Mouse (Mus musculus): Measurements from ENCODE around the gene Npepps. TPM values are rescaled to one million over a fixed set of nuclear protein-coding genes. Genes with fewer than 3 reads are reported as not detected.

The Npepps gene
- polyA plus RNA-seq, 1 experiment from 2014 or later: 64.1 TPM

- Histone ChIP-seq H3K27ac (replicated peaks; ENCODE audit: low read depth, low read length) (no peak overlapping the region), H3K36me3 (ENCODE audit: control insufficient read depth, insufficient read depth, low read length) (no peaks in the 10 kb centered on the region), H3K9ac (ENCODE audit: low read length) (no peak overlapping the region), H3K27me3 (ENCODE audit: control insufficient read depth, insufficient read depth, low read length) (0 out of 2 replicates have a peak, but pooled peaks cover 3% of the 10 kb centered on the region), H3K4me2 (ENCODE audit: low read depth, severe bottlenecking) (no peak overlapping the region), H3K4me3 (ENCODE audit: low read depth, low read length) (no peak overlapping the region), H3K9me3 (ENCODE audit: control insufficient read depth, low read length) (no peaks in the 10 kb centered on the region), H3K4me1 (ENCODE audit: control insufficient read depth, insufficient read depth, low read length) (peaks cover 4% of the 10 kb centered on the region; the same call in 1 of the 2 replicates)
- no peak for ATAC-seq (ENCODE audit: insufficient number of reproducible peaks, low FRiP score, low TSS enrichment, low read depth)
- WGBS: 82% methylated on average over 5 of the region's 5 CpGs
- DNase-seq (ENCODE audit: low spot score): no peak
These were observed 24.2 kb upstream of the Npepps start for GRCm38 (mm10) chr11:97304631-97305030.

- Histone ChIP-seq H3K9me3 (ENCODE audit: control insufficient read depth, low read length) (no peaks in the 10 kb centered on the region), H3K36me3 (ENCODE audit: control insufficient read depth, insufficient read depth, low read length) (no peaks in the 10 kb centered on the region), H3K9ac (ENCODE audit: low read length) (no peak overlapping the region), H3K27ac (replicated peaks; ENCODE audit: low read depth, low read length) (no peak overlapping the region), H3K27me3 (ENCODE audit: control insufficient read depth, insufficient read depth, low read length) (no peaks in the 10 kb centered on the region), H3K4me1 (ENCODE audit: control insufficient read depth, insufficient read depth, low read length) (no peaks in the 10 kb centered on the region), H3K4me2 (ENCODE audit: low read depth, severe bottlenecking) (no peak overlapping the region), H3K4me3 (ENCODE audit: low read depth, low read length) (no peak overlapping the region)
- ATAC-seq (ENCODE audit: insufficient number of reproducible peaks, low FRiP score, low TSS enrichment, low read depth) (no peak), DNase-seq (ENCODE audit: low spot score) (no peak)
- 37% methylated on average over 7 of the region's 7 CpGs for WGBS
These were observed 21.9 kb upstream of the Npepps start for GRCm38 (mm10) chr11:97302231-97302781.

- WGBS: 90% methylated on average over 16 of the region's 16 CpGs
- Histone ChIP-seq H3K4me3 (ENCODE audit: low read depth, low read length) (no peak overlapping the region), H3K27ac (replicated peaks; ENCODE audit: low read depth, low read length) (no peak overlapping the region), H3K27me3 (ENCODE audit: control insufficient read depth, insufficient read depth, low read length) (no peaks in the 10 kb centered on the region), H3K9ac (ENCODE audit: low read length) (no peak overlapping the region), H3K9me3 (ENCODE audit: control insufficient read depth, low read length) (no peaks in the 10 kb centered on the region), H3K4me1 (ENCODE audit: control insufficient read depth, insufficient read depth, low read length) (no peaks in the 10 kb centered on the region), H3K36me3 (ENCODE audit: control insufficient read depth, insufficient read depth, low read length) (no peaks in the 10 kb centered on the region), H3K4me2 (ENCODE audit: low read depth, severe bottlenecking) (no peak overlapping the region)
- DNase-seq (ENCODE audit: low spot score) (no peak), ATAC-seq (ENCODE audit: insufficient number of reproducible peaks, low FRiP score, low TSS enrichment, low read depth) (no peak)
These were observed 21.0 kb upstream of the Npepps start for GRCm38 (mm10) chr11:97301406-97301805.

DNA sequence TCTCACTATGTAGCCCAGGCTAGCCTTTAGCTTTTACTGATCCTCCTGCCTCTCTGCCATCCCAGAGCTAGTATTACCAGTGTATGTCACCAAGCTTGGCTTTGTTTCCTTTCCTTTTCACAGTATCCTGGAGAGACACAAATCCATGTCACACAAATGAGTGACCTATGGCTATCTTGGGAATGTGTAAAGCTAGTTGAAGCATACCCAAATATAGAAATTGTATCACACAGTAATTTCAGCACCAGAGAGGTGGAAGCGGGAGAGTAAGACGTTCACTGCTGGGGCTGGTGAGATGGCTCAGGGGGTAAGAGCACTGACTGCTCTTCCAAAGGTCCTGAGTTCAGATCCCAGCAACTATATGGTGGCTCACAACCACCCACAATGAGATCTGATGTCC is 19.5 kb upstream of the Npepps start:
- H3K4me1 ChIP-seq (ENCODE audit: control insufficient read depth, insufficient read depth, low read length): no peaks in the 10 kb centered on the region
- DNase-seq (ENCODE audit: low spot score) (no peak), ATAC-seq (ENCODE audit: insufficient number of reproducible peaks, low FRiP score, low TSS enrichment, low read depth) (no peak)
- H3K9ac ChIP-seq (ENCODE audit: low read length): no peak overlapping the region
- no peak overlapping the region for H3K4me3 ChIP-seq (ENCODE audit: low read depth, low read length)
- H3K27me3 ChIP-seq (ENCODE audit: control insufficient read depth, insufficient read depth, low read length): no peaks in the 10 kb centered on the region
- H3K4me2 ChIP-seq (ENCODE audit: low read depth, severe bottlenecking): no peak overlapping the region
- no peaks in the 10 kb centered on the region for H3K9me3 ChIP-seq (ENCODE audit: control insufficient read depth, low read length)
- H3K36me3 ChIP-seq (ENCODE audit: control insufficient read depth, insufficient read depth, low read length): no peaks in the 10 kb centered on the region
- 92% methylated on average over 2 of the region's 2 CpGs for WGBS
- no peak overlapping the region for H3K27ac ChIP-seq (replicated peaks; ENCODE audit: low read depth, low read length)

DNA sequence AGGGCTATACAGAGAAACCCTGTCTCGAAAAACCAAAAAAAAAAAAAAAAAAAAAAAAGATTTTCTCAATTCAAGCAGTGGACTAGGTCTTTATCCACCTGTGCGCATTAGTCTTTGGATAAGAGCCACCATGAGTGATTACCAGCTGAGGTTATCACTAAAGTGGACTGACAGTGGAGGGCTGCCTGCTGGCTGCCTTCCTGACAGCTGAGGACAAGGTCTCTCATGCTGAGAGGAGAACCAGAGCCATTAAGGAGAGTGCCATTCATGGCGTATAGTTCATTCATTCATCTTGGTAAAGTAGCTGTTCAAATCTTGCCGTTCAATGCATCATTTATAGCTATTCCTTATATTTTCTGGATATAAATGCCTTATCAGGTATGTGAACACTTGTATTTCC is 16.1 kb upstream of the Npepps start:
- no peak for DNase-seq (ENCODE audit: low spot score)
- Histone ChIP-seq H3K9me3 (ENCODE audit: control insufficient read depth, low read length) (no peaks in the 10 kb centered on the region), H3K4me2 (ENCODE audit: low read depth, severe bottlenecking) (no peak overlapping the region), H3K27ac (replicated peaks; ENCODE audit: low read depth, low read length) (no peak overlapping the region), H3K36me3 (ENCODE audit: control insufficient read depth, insufficient read depth, low read length) (no peaks in the 10 kb centered on the region), H3K9ac (ENCODE audit: low read length) (no peak overlapping the region), H3K27me3 (ENCODE audit: control insufficient read depth, insufficient read depth, low read length) (no peaks in the 10 kb centered on the region), H3K4me3 (ENCODE audit: low read depth, low read length) (no peak overlapping the region), H3K4me1 (ENCODE audit: control insufficient read depth, insufficient read depth, low read length) (no peaks in the 10 kb centered on the region)
- ATAC-seq (ENCODE audit: insufficient number of reproducible peaks, low FRiP score, low TSS enrichment, low read depth): no peak
- 95% methylated on average over 3 of the region's 4 CpGs for WGBS

- no peaks in the 10 kb centered on the region for H3K4me1 ChIP-seq (ENCODE audit: control insufficient read depth, insufficient read depth, low read length)
- WGBS: 90% methylated on average over 1 of the region's 1 CpGs
- no peaks in the 10 kb centered on the region for H3K9me3 ChIP-seq (ENCODE audit: control insufficient read depth, low read length)
- no peak overlapping the region for H3K4me3 ChIP-seq (ENCODE audit: low read depth, low read length)
- no peak overlapping the region for H3K9ac ChIP-seq (ENCODE audit: low read length)
- DNase-seq (ENCODE audit: low spot score) (no peak), ATAC-seq (ENCODE audit: insufficient number of reproducible peaks, low FRiP score, low TSS enrichment, low read depth) (no peak)
- no peaks in the 10 kb centered on the region for H3K27me3 ChIP-seq (ENCODE audit: control insufficient read depth, insufficient read depth, low read length)
- no peaks in the 10 kb centered on the region for H3K36me3 ChIP-seq (ENCODE audit: control insufficient read depth, insufficient read depth, low read length)
- H3K27ac ChIP-seq (replicated peaks; ENCODE audit: low read depth, low read length): no peak overlapping the region
- no peak overlapping the region for H3K4me2 ChIP-seq (ENCODE audit: low read depth, severe bottlenecking)
These were observed 12.3 kb upstream of the Npepps start for GRCm38 (mm10) chr11:97292731-97293130.

DNA sequence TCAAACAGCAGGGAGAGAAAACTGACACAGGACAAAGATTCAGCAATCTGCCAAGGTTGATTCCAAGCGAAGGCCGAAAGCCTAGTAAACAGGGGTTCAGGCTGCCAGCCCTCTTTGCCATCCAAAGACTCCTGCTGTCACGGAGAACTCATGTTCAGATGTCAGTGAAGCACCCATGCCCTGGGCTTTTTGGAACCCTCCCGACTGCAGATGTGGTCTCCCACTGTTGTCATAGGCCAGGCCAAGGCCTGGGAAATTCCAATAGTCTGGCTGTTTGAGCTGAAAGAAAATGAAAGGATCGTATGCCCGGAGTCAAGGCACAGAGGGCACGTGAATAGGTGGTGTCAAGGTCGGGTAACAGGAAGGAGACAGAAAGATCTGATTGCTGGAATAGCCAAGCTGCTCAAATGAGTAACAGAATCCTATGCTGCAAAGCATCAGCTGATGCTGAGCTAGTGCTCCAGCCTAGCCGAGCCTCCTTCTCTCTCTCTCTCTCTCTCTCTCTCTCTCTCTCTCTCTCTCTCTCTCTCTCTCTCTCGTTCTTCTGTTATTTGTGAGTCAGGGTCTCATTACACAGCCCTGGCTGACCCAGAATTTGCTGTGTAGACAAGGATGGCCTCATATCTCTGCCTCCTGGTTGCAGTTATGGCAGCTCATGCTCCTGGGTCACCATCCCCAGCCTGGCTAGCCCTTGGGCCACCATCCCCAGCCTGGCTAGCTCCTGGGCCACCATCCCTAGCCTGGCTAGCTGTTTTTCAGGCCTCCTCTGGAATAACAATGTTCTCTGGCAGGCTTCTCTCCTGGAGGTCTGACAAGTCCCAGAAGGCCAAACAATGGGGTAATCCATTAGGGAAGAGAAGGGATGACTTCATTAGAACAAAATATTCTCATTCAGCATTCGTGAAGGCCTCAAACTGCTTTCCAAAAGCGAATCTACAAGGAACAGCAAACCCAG is 9.1 kb upstream of the Npepps start:
- Histone ChIP-seq H3K27me3 (ENCODE audit: control insufficient read depth, insufficient read depth, low read length) (no peaks in the 10 kb centered on the region), H3K4me2 (ENCODE audit: low read depth, severe bottlenecking) (no peak overlapping the region), H3K9me3 (ENCODE audit: control insufficient read depth, low read length) (no peaks in the 10 kb centered on the region), H3K36me3 (ENCODE audit: control insufficient read depth, insufficient read depth, low read length) (no peaks in the 10 kb centered on the region), H3K27ac (replicated peaks; ENCODE audit: low read depth, low read length) (no peak overlapping the region), H3K4me3 (ENCODE audit: low read depth, low read length) (no peak overlapping the region), H3K4me1 (ENCODE audit: control insufficient read depth, insufficient read depth, low read length) (no peaks in the 10 kb centered on the region), H3K9ac (ENCODE audit: low read length) (no peak overlapping the region)
- ATAC-seq (ENCODE audit: insufficient number of reproducible peaks, low FRiP score, low TSS enrichment, low read depth) (no peak), DNase-seq (ENCODE audit: low spot score) (no peak)
- 65% methylated on average over 12 of the region's 12 CpGs for WGBS

- no peak for ATAC-seq (ENCODE audit: insufficient number of reproducible peaks, low FRiP score, low TSS enrichment, low read depth)
These were observed 7.2 kb upstream of the Npepps start for GRCm38 (mm10) chr11:97287643-97288042.

More at GRCm38 (mm10) chr11:97287643-97288042, 7.2 kb upstream of the Npepps start:
- H3K4me2 ChIP-seq (ENCODE audit: low read depth, severe bottlenecking): no peak overlapping the region
- no peak overlapping the region for H3K9ac ChIP-seq (ENCODE audit: low read length)
- H3K27me3 ChIP-seq (ENCODE audit: control insufficient read depth, insufficient read depth, low read length): no peaks in the 10 kb centered on the region
- DNase-seq (ENCODE audit: low spot score): no peak
- no peak overlapping the region for H3K4me3 ChIP-seq (ENCODE audit: low read depth, low read length)
- H3K4me1 ChIP-seq (ENCODE audit: control insufficient read depth, insufficient read depth, low read length): no peaks in the 10 kb centered on the region
- H3K36me3 ChIP-seq (ENCODE audit: control insufficient read depth, insufficient read depth, low read length): no peaks in the 10 kb centered on the region
- H3K9me3 ChIP-seq (ENCODE audit: control insufficient read depth, low read length): no peaks in the 10 kb centered on the region
- no peak overlapping the region for H3K27ac ChIP-seq (replicated peaks; ENCODE audit: low read depth, low read length)

Measured in limb, embryonic 11.5 days (tissue).